Mouse (Mus musculus): ENCODE data around the gene Capg. TPM values are rescaled to one million over a fixed set of nuclear protein-coding genes. Genes with fewer than 3 reads are reported as not detected.

Gene Capg
- polyA plus RNA-seq, 1 experiment from 2014 or later, result 32.8 TPM

DNA sequence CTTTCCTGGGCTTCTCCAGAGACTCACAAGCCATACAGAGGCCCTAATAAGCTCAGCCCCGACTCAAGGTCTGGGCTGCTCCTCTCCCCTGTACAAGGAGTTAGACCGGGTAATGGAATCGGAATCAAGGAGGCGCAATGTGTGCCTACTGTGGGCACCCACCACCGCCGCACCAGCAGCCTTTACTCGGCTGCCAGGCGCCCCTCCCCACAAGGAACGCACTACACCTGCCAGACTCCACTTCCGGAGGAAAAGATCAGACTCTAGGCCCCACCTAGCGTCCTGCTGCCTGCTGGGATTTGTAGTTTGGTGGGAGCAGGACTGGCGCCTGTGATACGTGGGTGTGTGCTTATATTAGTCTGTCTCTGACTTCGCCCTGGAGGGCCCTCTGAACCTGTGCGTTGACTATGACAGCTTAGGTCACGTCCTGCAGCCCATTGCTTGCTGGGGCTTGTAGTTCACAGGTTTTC is 5.6 kb upstream of the Capg start:
- Histone ChIP-seq H3K4me3 (ENCODE audit: low read length) (peak overlapping the region; percentile 54), H3K27ac (ENCODE audit: low read length) (peak overlapping the region; percentile 3; the same call in 1 of the 2 replicates), H3K4me2 (ENCODE audit: low read depth, low read length) (peak overlapping the region; percentile 59), H3K36me3 (ENCODE audit: control insufficient read depth, insufficient read depth) (no peaks in the 10 kb centered on the region), H3K4me1 (ENCODE audit: control insufficient read depth, insufficient read depth, low read length) (peaks cover 16% of the 10 kb centered on the region), H3K9me3 (replicated peaks; ENCODE audit: control insufficient read depth, low read length) (no peaks in the 10 kb centered on the region), H3K9ac (ENCODE audit: low read length) (peak overlapping the region; percentile 61), H3K27me3 (ENCODE audit: control insufficient read depth, insufficient read depth, low read length) (no peaks in the 10 kb centered on the region)
- peak; percentile 98 for ATAC-seq (replicated peaks; ENCODE audit: extremely low read depth, insufficient read depth, low FRiP score)
- WGBS, result 3% methylated on average over 16 of the region's 16 CpGs

DNA sequence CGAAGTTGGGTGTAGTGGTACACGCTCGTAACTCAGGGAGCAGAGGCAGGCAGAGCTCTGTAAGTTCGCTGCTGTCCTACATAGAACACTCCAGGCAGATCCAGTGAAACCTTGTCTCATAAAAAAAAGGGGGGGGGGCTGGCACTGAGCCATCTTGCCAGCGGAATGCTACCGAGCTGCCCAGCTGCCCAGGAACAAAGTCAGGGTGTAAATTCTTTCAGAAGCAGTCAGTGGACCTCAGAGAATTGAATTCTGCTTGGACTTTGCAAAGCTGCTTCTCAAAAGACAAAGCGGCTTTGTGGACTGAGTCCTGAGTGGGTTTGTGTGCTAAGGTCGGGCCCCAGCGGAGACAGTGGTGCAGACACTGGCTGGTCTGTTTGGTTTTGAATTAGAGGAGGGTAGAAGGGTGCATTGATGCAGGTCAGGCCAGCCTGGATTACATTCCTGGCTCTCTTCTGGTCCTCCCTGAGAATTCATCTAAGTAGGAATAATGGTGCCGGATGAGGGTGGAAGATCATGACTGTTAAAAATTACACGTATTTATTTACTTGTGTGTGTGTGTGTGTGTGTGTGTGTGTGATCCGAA is 833 bp upstream of the Capg start:
- Histone ChIP-seq H3K9ac (ENCODE audit: low read length) (no peak overlapping the region), H3K27me3 (ENCODE audit: control insufficient read depth, insufficient read depth, low read length) (no peaks in the 10 kb centered on the region), H3K4me2 (ENCODE audit: low read depth, low read length) (no peak overlapping the region), H3K36me3 (ENCODE audit: control insufficient read depth, insufficient read depth) (0 out of 2 replicates have a peak, but pooled peaks cover 2% of the 10 kb centered on the region), H3K9me3 (replicated peaks; ENCODE audit: control insufficient read depth, low read length) (peaks cover 5% of the 10 kb centered on the region; the same call in 1 of the 2 replicates), H3K4me1 (ENCODE audit: control insufficient read depth, insufficient read depth, low read length) (peaks cover 15% of the 10 kb centered on the region), H3K27ac (ENCODE audit: low read length) (no peak overlapping the region), H3K4me3 (ENCODE audit: low read length) (no peak overlapping the region)
- 70% methylated on average over 12 of the region's 12 CpGs for WGBS
- ATAC-seq (replicated peaks; ENCODE audit: extremely low read depth, insufficient read depth, low FRiP score), result no peak

DNA sequence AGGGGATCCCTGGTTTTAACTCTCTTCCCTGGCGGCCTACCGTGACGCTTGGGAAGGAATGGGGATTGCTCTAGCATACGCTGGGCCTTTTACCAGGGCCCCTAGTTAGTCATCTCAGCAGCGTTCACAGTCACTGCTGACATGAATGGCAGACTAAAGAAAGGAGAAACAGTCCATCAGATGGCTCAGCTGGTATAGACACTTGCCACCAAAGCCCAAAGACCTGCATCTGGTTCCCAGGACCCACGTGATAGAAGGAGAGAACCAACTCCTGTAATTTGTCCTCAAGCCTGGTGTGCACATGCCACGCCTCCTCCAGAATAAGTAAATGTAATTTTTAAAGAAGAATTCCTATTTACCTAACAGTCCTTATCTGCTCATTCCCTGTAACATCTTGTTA is 1.2 kb downstream of the Capg start:
- no peak overlapping the region for H3K27ac ChIP-seq (ENCODE audit: low read length)
- ATAC-seq (replicated peaks; ENCODE audit: extremely low read depth, insufficient read depth, low FRiP score), result no peak
- peaks cover 11% of the 10 kb centered on the region for H3K4me1 ChIP-seq (ENCODE audit: control insufficient read depth, insufficient read depth, low read length)
- no peak overlapping the region for H3K9ac ChIP-seq (ENCODE audit: low read length)
- no peaks in the 10 kb centered on the region for H3K27me3 ChIP-seq (ENCODE audit: control insufficient read depth, insufficient read depth, low read length)
- H3K36me3 ChIP-seq (ENCODE audit: control insufficient read depth, insufficient read depth), result 0 out of 2 replicates have a peak, but pooled peaks cover 2% of the 10 kb centered on the region
- 57% methylated on average over 7 of the region's 7 CpGs for WGBS
- H3K9me3 ChIP-seq (replicated peaks; ENCODE audit: control insufficient read depth, low read length), result peaks cover 5% of the 10 kb centered on the region; the same call in 1 of the 2 replicates
- no peak overlapping the region for H3K4me2 ChIP-seq (ENCODE audit: low read depth, low read length)
- no peak overlapping the region for H3K4me3 ChIP-seq (ENCODE audit: low read length)

DNA sequence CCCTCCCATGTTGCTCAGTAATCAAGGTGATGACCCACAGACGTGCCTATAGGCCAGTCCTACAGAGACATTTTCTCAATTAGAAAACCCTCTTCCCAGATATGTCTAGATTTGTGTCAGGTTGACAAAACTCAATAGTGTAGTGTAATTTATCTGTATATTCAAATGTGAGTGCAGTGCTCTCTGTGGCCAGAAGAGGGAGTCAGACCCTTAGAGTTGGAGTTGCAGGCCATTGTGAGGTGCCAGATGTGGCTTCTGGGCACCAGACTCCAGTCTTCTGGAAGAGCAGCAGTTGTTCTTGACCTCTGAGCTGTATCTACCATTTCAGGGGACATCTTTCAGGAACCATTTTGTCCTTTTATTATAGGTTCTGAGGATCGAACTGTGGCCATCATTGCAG is 2.9 kb downstream of the Capg start:
- peaks cover 11% of the 10 kb centered on the region for H3K4me1 ChIP-seq (ENCODE audit: control insufficient read depth, insufficient read depth, low read length)
- H3K27ac ChIP-seq (ENCODE audit: low read length), result no peak overlapping the region
- H3K9me3 ChIP-seq (replicated peaks; ENCODE audit: control insufficient read depth, low read length), result peaks cover 5% of the 10 kb centered on the region; the same call in 1 of the 2 replicates
- 0 out of 2 replicates have a peak, but pooled peaks cover 2% of the 10 kb centered on the region for H3K36me3 ChIP-seq (ENCODE audit: control insufficient read depth, insufficient read depth)
- H3K9ac ChIP-seq (ENCODE audit: low read length), result no peak overlapping the region
- H3K4me2 ChIP-seq (ENCODE audit: low read depth, low read length), result no peak overlapping the region
- no peak overlapping the region for H3K4me3 ChIP-seq (ENCODE audit: low read length)
- ATAC-seq (replicated peaks; ENCODE audit: extremely low read depth, insufficient read depth, low FRiP score), result no peak
- H3K27me3 ChIP-seq (ENCODE audit: control insufficient read depth, insufficient read depth, low read length), result no peaks in the 10 kb centered on the region
- WGBS, result 93% methylated on average over 2 of the region's 2 CpGs

DNA sequence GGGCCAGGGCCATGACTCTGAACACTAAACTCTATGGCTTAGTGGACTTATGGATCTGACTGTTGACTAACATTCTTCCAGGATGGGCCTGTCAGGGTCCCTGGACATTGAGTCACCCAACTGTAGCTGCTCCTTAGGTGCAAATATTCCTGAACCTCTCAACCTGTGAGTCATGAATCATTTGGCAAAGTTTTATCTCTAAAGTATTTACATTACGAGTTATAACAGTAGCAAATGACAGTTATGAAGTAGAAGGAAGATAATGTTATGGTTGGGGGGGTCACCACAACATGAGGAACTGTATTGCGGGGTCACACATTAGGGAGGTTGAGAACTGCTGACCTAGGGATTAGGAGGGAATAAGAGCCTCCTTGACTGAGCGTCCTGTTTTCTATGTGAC is 3.7 kb downstream of the Capg start:
- Histone ChIP-seq H3K27me3 (ENCODE audit: control insufficient read depth, insufficient read depth, low read length) (no peaks in the 10 kb centered on the region), H3K9me3 (replicated peaks; ENCODE audit: control insufficient read depth, low read length) (peaks cover 5% of the 10 kb centered on the region; the same call in 1 of the 2 replicates), H3K27ac (ENCODE audit: low read length) (no peak overlapping the region), H3K4me1 (ENCODE audit: control insufficient read depth, insufficient read depth, low read length) (peaks cover 11% of the 10 kb centered on the region), H3K4me3 (ENCODE audit: low read length) (no peak overlapping the region), H3K36me3 (ENCODE audit: control insufficient read depth, insufficient read depth) (0 out of 2 replicates have a peak, but pooled peaks cover 2% of the 10 kb centered on the region), H3K9ac (ENCODE audit: low read length) (no peak overlapping the region), H3K4me2 (ENCODE audit: low read depth, low read length) (no peak overlapping the region)
- ATAC-seq (replicated peaks; ENCODE audit: extremely low read depth, insufficient read depth, low FRiP score), result no peak
- WGBS, result 79% methylated on average over 3 of the region's 3 CpGs

DNA sequence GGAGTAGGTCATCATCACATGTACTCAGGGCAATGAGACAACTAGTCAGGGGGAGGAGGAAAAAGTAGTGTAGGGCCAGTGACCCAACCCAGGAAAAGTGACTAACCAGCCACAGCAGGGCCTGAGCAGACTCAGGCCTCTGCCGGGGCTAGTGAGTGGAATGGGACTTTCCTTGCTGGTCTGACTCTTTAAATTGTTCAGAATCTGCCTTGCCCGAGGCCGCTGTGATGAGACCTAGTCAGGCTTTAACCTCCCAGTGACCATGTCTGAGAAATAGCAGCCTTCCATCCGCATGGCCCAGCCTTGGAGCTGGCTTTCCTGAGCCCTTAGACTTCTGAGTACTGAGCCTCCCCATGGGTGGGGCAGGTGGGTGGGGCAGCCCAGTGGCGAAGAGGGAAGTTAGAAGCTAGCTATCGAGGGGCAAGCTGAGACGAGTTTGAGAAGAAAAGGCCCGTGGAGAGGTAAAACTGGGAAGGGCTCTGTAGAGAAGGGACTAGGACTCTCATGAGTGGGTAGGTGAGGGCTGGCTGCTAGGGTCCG is 4.9 kb downstream of the Capg start:
- WGBS, result 54% methylated on average over 9 of the region's 9 CpGs
- no peak overlapping the region for H3K4me2 ChIP-seq (ENCODE audit: low read depth, low read length)
- H3K9me3 ChIP-seq (replicated peaks; ENCODE audit: control insufficient read depth, low read length), result peaks cover 5% of the 10 kb centered on the region; the same call in 1 of the 2 replicates
- no peak overlapping the region for H3K9ac ChIP-seq (ENCODE audit: low read length)
- peak overlapping the region; percentile 12; the same call in 1 of the 2 replicates for H3K27ac ChIP-seq (ENCODE audit: low read length)
- no peaks in the 10 kb centered on the region for H3K27me3 ChIP-seq (ENCODE audit: control insufficient read depth, insufficient read depth, low read length)
- no peak overlapping the region for H3K4me3 ChIP-seq (ENCODE audit: low read length)
- ATAC-seq (replicated peaks; ENCODE audit: extremely low read depth, insufficient read depth, low FRiP score), result no peak
- H3K4me1 ChIP-seq (ENCODE audit: control insufficient read depth, insufficient read depth, low read length), result peaks cover 14% of the 10 kb centered on the region
- H3K36me3 ChIP-seq (ENCODE audit: control insufficient read depth, insufficient read depth), result 0 out of 2 replicates have a peak, but pooled peaks cover 2% of the 10 kb centered on the region

DNA sequence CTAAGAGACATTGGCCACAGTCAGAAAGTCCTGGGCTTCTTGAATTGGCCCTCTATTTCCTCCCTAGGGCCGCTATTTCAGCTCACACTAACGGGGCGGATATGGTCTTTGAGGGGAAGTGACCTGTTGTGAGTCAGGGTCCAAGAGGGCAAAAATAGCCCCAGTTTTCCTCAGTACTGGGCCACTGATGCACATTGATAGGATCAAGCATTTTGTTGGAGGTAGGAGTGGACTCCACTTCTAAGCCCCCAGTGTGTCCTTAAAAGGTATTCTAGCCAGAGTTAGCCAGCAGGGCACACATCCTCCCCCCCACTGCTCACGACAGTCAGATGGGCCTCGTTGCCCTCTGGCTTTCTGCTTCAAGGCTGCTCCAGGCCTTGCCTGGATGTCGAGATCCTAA is 5.8 kb downstream of the Capg start:
- H3K9ac ChIP-seq (ENCODE audit: low read length), result no peak overlapping the region
- H3K4me3 ChIP-seq (ENCODE audit: low read length), result no peak overlapping the region
- 57% methylated on average over 6 of the region's 6 CpGs for WGBS
- H3K4me2 ChIP-seq (ENCODE audit: low read depth, low read length), result no peak overlapping the region
- H3K9me3 ChIP-seq (replicated peaks; ENCODE audit: control insufficient read depth, low read length), result peaks cover 5% of the 10 kb centered on the region; the same call in 1 of the 2 replicates
- peaks cover 6% of the 10 kb centered on the region; the same call in 1 of the 2 replicates for H3K4me1 ChIP-seq (ENCODE audit: control insufficient read depth, insufficient read depth, low read length)
- H3K27ac ChIP-seq (ENCODE audit: low read length), result no peak overlapping the region
- no peak for ATAC-seq (replicated peaks; ENCODE audit: extremely low read depth, insufficient read depth, low FRiP score)
- 0 out of 2 replicates have a peak, but pooled peaks cover 2% of the 10 kb centered on the region for H3K36me3 ChIP-seq (ENCODE audit: control insufficient read depth, insufficient read depth)
- H3K27me3 ChIP-seq (ENCODE audit: control insufficient read depth, insufficient read depth, low read length), result no peaks in the 10 kb centered on the region

DNA sequence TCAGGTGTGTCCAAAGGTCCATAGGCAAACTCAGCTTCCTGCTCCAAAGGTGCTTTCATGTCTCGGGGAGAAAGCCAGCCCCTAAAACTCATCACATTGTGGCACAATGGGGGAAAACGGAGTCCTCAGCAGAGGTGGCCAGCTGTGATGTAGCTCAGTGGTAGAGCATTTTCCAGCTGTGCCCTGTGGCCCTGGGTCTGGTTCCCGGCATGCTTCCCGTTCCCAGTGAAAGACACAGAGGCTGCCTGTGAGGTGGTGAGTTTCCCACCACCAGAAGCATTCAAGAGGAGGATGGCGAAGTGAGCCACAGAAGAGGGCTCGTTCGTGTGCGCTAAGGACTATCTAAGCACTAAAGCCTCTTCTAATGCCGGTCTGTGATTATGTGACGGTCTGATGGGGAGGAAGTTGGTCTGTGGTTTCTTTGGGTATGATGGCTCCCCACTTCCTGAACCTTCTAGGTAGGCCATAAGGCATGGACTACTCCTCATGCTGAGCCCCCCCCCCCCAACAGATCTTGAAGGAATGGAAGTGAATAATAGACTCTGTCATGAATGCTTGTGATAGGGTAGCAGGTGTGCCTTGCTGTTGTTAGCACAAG is 6.4 kb downstream of the Capg start:
- H3K27me3 ChIP-seq (ENCODE audit: control insufficient read depth, insufficient read depth, low read length), result no peaks in the 10 kb centered on the region
- 0 out of 2 replicates have a peak, but pooled peaks cover 2% of the 10 kb centered on the region for H3K36me3 ChIP-seq (ENCODE audit: control insufficient read depth, insufficient read depth)
- peaks cover 6% of the 10 kb centered on the region; the same call in 1 of the 2 replicates for H3K4me1 ChIP-seq (ENCODE audit: control insufficient read depth, insufficient read depth, low read length)
- H3K9me3 ChIP-seq (replicated peaks; ENCODE audit: control insufficient read depth, low read length), result peaks cover 5% of the 10 kb centered on the region; the same call in 1 of the 2 replicates
- H3K4me3 ChIP-seq (ENCODE audit: low read length), result no peak overlapping the region
- H3K9ac ChIP-seq (ENCODE audit: low read length), result no peak overlapping the region
- 77% methylated on average over 10 of the region's 10 CpGs for WGBS
- no peak overlapping the region for H3K4me2 ChIP-seq (ENCODE audit: low read depth, low read length)
- no peak overlapping the region for H3K27ac ChIP-seq (ENCODE audit: low read length)
- no peak for ATAC-seq (replicated peaks; ENCODE audit: extremely low read depth, insufficient read depth, low FRiP score)

Data from heart, embryonic 16.5 days (tissue).